Mouse (Mus musculus) yolk sac, embryonic 10.5 days (tissue): ENCODE results near the gene Plekhg6.

Source experiments
- DNase-seq: peaks from one replicate; pipeline ENCODE4 v3.0.0-alpha.2; 2017; ENCODE audit warnings: low spot score

Plekhg6 gene

GRCm38 (mm10) chr6:125380372-125381360 is at the start of gene Plekhg6:
TSS of gene Plekhg6 (minus strand) at chr6:125380793.
- DNase-seq: peak; percentile 80

DNA sequence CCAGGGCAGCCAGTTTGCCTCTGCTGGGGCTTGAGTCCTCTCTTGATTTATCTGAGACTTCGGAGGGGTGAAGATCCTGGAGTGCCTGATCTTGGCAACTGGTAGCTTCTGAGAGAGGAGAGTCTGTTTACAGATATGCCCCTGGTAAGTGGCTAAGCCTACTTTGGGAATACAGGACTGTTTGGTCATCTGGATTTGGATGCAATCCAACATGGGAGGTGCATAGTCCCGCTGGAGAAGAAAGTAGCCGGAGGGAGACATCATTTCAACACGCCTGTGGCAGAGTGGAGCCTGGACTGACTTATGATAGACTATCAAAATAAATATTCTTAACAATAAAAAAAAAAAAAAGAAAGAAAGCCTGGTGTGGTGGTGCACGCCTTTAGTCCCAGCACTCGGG is 49.1 kb upstream of the Plekhg6 start:
- no peak for DNase-seq

- peak; percentile 81 for DNase-seq
Measured at GRCm38 (mm10) chr6:125426383-125427360, 46.1 kb upstream of the Plekhg6 start.

DNA sequence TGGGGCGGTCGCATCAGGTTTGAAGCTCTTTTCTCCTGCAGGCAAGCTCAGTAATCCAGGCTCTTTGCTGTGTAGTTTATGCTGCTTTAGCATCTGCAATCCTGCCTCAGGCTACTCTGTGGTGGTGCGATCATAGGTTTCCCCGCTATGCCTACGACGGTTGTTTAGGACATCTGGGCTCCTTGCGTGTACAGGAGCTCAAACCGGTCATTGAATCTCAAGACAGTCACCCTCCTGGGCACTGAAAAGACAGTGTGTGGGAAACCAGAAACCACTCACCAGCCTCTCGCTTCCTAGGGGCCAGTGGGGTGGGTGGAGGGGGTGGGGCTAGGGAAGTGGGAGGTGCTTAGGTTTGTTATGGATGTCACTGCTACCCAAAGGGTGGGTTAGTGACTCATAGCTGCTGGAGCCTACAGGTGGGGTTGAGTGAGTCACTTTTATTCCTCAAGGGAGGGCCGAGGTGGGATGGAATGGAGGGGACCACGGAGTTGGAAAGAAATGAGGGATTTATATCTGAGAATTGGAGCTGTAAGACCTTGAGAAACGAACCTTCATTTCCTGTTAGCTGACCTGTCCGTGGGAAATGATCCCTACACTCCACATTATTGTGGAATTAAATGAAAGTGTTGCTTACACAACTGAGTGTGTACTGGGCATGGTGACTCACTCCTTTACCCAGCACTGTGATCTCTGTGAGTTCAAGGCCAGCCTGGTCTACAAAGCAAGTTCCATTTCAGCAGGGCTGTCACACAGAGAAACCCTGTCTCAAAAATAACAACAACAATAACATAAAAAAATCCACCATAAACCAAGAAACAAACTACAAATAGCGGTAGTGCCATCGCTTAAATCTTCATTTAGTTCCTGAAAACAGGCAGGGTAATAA is 44.9 kb upstream of the Plekhg6 start:
- no peak for DNase-seq

DNA sequence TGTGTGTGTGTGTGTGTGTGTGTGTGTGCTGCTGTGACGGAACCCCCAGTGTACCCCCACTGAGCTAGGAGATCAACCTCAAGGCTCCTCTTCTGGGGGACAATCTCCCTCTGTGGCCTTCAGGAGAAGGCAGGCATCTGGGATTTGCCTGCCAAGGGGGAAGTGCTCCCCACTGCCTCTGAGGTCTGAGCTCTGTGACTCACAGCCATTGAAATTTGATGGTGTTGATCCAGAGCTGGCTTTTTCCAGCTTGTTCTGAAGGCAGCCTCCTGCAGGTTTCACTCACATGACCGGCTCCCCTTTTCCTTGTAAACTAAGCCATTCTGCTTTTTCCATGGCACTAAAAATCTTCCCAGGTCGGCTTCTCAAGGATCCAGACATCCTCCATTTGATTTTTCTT is 43.6 kb upstream of the Plekhg6 start:
- DNase-seq: no peak

- DNase-seq: no peak
Measured at GRCm38 (mm10) chr6:125423507-125423906, 42.9 kb upstream of the Plekhg6 start.

DNA sequence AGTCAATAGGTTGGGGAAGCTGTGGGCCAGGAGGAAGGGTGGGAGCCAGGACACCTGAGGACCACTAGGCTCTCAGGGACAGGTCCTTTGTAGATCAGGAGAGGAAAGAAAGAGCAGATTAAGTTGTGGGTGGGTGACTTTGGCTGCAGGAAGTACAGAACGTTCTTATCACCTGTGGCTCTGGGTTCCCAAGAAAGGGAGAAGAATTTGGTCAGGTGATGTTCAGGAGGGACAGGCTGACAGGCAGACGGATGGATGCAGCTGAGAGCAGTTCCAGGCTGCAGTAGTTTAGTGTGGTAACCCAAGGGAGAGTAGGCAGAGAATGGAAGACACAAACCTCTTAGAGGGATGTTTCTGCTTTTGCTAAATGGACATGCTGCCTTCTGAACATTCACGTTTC is 42.5 kb upstream of the Plekhg6 start:
- no peak for DNase-seq

DNA sequence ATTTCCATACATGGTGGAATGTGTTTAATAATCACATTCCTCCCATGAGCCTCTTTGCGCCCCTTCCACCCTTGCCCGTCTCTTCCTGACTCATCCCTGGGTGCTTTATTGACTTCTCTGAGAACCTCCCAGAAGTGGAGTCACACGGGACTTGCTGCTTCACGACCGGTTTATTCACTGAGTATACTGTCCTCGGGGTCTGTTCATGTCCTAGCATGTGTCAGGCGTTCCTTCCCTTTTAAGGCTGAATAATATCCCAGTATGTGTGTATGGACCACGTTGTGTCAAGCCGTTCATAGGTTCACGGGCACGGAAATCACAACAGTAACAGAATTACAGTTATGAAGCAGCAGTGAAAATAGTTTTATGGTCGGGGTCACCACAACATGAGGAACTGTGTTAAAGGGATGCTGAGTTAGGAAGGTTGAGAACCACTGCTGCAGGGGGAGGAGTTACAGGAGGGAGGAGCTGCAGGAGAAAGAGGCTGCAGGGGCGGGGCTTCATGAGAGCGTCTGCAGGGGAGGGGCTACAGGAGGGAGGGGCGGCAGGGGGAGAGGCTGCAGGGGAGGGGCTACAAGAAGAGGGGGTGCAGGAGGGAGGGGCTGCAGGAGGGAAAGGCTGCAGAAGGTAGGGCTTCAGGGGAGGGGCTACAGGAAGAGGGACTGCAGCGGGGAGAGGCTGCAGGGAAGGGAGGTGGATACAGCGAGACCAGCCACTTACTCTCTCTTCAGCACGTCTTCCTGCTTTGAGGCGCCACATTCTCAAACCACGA is 41.6 kb upstream of the Plekhg6 start:
- peak; percentile 88 for DNase-seq

GRCm38 (mm10) chr6:125420458-125421063 is 40.0 kb upstream of the Plekhg6 start:
- DNase-seq: no peak

GRCm38 (mm10) chr6:125418744-125419143 is 38.2 kb upstream of the Plekhg6 start:
- peak; percentile 72 for DNase-seq

DNA sequence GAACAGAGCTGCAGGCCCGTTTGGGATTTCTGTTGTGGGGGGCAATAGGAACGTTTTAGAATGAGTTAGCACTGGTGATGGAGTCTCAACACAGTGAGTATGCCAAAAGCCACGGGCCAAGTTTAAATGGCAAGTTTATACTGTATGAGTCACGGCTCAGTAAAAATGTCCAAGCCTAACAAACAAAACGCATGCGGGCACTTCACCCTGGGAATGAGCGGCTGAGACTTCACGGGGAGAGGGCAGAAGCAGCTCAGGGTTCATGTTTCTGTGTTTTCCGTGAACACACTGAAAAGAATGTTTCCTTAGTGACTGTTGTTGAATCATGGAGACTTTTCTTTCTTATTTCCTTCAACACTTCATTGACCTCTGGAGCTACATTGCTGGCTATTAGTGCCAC is 32.7 kb upstream of the Plekhg6 start:
- no peak for DNase-seq

DNA sequence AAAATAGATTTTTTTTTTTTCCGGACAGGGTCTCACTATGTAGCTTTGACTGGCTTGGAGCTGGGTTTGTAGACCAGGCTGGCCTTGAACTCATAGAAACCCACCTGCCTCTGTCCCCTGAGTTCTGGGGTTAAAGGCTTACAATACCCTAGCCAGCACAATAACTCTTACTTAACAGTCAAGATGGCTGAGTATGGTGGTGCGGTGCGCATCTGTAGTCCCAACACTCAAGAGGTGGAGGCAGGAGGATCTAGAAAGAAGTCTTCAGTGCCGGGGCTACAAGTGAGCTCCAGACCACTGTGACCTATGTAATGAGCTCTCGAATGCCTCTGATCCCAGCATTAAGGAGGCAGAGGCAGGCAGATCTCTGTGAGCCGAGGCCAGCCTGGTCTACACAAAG is 31.1 kb upstream of the Plekhg6 start:
- no peak for DNase-seq

DNA sequence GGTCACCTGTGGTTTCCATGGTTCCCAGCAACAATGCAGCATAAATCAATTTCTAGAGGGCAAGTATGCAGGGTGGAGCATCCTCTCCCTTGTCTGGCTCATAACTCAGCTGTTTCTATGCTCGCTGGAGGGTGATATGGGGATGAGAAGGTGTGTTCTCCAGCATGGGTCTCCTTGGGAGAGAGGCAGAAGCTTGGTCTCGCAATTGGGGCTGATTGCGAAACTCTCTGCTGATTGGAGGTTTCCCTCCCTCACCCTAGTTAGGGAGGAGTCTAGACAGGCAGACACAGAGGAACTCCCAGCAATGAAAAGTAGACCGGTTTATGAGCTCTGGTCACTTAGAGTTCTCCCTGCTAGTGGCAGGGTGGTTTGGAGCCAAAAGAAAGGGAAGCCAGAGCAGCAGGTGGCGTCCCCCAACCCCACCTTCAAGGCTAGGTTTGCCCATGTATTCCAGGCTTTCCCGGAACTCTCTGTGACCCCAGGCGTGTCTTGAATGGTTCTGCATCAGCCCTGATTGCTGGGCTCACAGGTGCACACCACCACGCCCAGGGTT is 30.5 kb upstream of the Plekhg6 start:
- peak; percentile 46 for DNase-seq

- DNase-seq: no peak
Measured at GRCm38 (mm10) chr6:125410551-125410950, 30.0 kb upstream of the Plekhg6 start.

DNA sequence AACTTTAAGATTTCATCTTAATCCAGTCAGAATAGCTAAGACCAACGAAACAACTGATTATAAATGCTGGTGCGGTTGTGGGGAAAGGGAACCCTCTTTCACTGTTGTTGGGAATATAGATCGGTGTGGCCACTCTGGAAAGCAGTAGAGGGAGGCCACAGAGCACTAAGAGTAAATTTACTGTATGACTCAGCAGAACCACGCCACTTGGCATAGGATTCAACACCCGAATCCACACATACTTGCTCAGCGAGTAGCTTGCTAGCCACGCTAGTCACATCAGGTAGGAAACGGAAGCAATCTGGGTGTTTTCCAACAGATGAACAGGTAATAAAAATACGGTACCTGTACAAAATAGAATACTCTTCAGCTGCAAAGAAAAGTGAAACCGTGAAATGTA is 27.1 kb upstream of the Plekhg6 start:
- DNase-seq: no peak

DNA sequence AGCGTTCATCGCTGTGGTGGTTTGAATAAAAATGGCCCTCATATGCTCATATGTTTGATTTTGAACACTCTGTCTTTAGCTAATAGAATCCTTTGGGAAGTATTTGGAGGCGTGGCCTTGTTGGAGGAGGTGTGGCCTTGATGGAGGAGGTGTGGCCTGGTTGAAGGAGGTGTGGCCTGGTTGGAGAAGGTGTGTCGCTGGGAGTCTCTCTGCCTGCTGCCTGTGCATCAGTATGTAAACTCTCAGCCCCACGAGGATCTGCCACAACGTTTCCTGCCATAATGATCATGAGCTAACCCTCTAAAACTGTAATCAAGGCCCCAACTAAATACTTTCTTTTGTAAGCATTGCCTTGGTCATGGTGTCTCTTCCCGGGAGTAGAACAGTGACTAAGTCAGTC is 26.6 kb upstream of the Plekhg6 start:
- DNase-seq: no peak

DNA sequence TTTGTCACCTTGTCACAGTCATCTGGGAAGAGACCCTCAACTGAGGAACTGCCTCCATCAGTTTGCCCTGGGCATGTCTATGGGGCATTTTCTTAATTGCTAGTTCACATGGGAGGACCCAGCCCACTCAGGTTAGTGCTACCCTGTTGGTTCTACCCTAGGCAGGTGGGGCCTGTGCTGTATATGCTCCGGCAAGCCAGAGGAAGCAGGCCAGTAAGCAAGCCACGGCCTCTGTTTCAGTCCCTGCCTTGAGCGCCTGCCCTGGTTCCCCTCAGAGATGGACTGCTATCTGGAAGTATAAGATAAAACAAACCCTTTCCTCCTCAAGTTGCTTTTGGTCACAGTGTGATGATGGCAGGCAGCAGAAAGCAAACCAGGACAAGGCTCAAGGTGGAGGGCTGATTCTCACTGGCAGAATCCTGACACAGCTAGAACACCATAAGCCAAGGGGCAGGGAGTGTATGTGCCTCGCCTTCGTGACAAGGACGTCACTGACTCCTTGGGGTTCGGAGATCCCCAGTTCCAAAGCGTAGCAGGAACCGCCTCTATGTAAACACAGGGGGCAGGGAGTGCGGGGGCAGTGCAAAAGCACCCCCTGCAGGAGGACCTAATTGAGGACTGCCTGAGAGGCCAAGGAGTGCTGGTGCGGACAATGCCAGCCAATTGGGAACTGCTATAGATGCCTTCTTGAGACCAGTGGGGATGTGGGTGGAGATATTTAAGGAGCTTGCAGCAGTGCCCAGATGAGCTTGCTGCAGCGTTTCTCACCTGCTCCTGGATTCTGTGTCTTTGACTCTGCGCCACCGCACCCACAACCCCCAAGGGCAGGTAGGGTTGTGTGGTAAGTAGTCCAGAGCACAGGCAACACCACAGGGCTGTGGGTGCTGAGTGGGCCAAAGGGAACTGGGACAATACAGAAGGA is 25.1 kb upstream of the Plekhg6 start:
- DNase-seq: no peak

- no peak for DNase-seq
Measured at GRCm38 (mm10) chr6:125389853-125390252, 9.3 kb upstream of the Plekhg6 start.

- no peak for DNase-seq
Measured at GRCm38 (mm10) chr6:125386080-125386479, 5.5 kb upstream of the Plekhg6 start.
